Mouse (Mus musculus) embryonic fibroblast, embryonic 13.5 days (primary cell): ENCODE results near the gene Mgea5.

Experiments
- CTCF ChIP-seq: IDR thresholded peaks from 2 replicates; pipeline ENCODE4 v1.5.1; 2011; ENCODE audit warnings: mild to moderate bottlenecking, control low read depth, low read length, moderate library complexity, borderline replicate concordance; ENCODE audit not compliant: insufficient read depth
- POLR2A ChIP-seq: IDR thresholded peaks from 2 replicates; pipeline ENCODE4 v1.6.1; 2011; ENCODE audit warnings: low read depth, mild to moderate bottlenecking, control low read depth, low read length, moderate library complexity

GRCm38 (mm10) chr19:45743619-45744018, 40.0 kb downstream of the Mgea5 start:
- TF ChIP-seq CTCF (no peak), POLR2A (no peak)
